Mouse (Mus musculus) T-helper 2 cell (primary cell): ENCODE data around the gene Tmtc2.

Experiments used
- in situ Hi-C: fragments of 300-600 bp; cut with MboI, MseI; formaldehyde crosslinking; loops from one replicate; pipeline ENCODE4 v1.15.1; 2025; ENCODE audit warnings: high pct_unique_total_duplicates

Gene Tmtc2

GRCm38 (mm10) chr10:105417845-105418383, 156.3 kb downstream of the Tmtc2 start:
- in situ Hi-C loops: no loop called here

DNA sequence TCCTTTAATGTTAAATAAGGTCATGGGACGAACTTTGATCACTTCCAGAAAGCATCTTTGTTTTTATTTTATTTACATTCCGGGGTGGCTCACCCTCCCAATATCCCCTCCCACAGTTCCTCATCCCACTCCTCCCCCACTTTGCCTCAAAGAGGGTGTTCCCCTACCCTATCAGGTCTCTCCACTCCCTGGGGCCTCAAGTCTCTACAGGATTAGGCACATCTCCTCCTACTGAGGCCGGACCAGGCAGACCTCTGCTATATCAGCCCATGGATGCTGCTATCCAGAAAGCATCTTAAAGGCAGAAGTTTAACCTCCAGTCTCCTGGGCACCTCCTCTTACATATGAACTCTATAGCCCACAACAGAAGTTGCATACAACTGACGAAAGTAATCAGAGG, 157.7 kb downstream of the Tmtc2 start:
- in situ Hi-C loops: no loop called here

DNA sequence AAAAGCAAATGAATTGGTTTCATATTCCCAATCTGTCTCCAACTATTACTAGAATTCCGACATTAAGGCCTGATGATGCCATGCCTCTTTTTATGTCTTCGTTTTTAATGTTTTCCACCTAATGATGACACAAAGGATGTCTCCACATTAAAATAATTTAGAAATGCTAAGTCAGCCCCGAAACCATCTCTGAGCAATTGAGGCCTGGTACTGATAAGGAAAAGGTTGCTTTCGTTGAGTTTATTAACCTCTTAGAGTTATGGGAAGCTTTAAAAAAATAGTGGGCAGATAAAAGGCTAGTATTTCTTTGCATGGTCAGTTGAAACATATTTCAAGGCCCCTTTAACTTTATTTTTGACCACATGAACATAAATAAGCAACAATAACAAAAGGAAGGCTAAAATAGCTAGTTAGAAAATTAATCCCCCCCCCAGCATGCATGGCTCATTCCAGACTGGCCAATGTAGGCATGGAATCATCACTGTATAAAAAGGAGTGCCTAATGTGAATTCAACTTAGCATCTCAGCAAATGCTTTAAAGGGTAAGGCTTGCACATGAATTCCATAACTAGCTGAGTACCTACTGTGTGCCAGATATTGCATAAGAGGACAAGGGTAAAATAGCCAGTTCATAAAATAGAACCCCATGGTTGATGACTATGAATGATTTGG, 168.3 kb downstream of the Tmtc2 start:
- in situ Hi-C loops: loop anchor here (5.0 kb wide), 1 partner anchor 81 kb away; no protein-coding TSS in a partner anchor

DNA sequence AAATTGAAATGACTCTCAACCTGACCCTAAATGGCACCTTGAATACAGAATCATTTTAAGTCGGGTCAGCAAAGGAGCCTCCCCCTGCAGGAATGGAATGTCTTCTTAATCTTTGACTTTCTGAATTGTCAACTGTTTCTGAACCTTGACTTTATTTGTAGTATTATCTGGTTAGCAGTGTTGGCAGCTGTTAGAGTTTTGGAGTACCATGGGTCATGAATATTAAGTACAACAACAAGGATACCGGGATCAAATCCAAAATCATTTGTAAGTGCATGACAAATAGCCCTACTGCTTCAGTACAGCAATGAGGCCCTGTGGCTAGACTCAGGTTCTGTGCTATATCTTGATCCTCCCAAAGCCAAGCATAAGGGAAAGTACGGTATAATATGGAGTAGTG, 170.3 kb downstream of the Tmtc2 start:
- in situ Hi-C loops: no loop called here

GRCm38 (mm10) chr10:105402481-105402779, 171.8 kb downstream of the Tmtc2 start:
- in situ Hi-C loops: no loop called here

- in situ Hi-C loops: no loop called here
These were observed 172.3 kb downstream of the Tmtc2 start for GRCm38 (mm10) chr10:105401754-105402480.

DNA sequence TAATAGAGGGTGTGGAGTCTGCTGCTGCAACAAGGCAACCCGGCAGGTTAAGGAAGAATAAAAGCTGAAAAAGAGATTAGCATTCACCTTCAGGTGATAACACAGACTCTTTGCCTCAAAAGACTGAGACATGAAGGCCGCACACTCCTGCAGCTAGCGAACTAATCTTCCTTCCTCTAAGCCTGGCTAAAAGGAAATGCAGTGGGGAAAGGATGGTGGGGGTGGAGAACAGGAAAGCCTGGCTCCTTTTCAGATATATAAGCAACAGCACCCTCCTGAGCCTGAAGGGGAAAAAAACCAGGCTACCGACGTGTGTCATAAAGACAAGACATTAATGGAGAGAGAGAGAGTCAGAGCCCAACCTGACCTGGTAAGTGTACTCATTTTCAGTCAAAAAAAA, 174.9 kb downstream of the Tmtc2 start:
- in situ Hi-C loops: no loop called here

- in situ Hi-C loops: no loop called here
These were observed 190.2 kb downstream of the Tmtc2 start for GRCm38 (mm10) chr10:105384065-105384464.

GRCm38 (mm10) chr10:105381705-105382104, 192.5 kb downstream of the Tmtc2 start:
- in situ Hi-C loops: no loop called here

- in situ Hi-C loops: no loop called here
These were observed 193.0 kb downstream of the Tmtc2 start for GRCm38 (mm10) chr10:105381202-105381601.

GRCm38 (mm10) chr10:105380584-105380983, 193.7 kb downstream of the Tmtc2 start:
- in situ Hi-C loops: no loop called here

DNA sequence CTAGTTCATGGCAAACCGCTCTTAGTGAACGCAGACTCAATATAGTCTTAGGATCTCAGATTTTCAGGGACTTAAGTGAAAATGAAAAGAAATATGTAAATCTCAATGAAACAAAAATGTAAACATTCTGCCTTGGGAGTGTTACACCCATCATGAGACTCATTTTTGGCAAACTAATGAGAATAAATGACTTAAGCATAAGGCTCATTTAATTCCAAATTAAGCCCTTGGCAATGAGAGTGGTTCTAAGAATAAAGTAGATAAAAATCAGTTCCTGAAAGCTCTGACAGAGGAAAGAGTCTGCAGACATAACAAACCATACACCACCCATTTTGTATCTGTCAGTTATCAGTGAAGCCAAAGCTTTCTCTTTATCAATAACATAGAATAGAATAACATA, 196.5 kb downstream of the Tmtc2 start:
- in situ Hi-C loops: no loop called here

DNA sequence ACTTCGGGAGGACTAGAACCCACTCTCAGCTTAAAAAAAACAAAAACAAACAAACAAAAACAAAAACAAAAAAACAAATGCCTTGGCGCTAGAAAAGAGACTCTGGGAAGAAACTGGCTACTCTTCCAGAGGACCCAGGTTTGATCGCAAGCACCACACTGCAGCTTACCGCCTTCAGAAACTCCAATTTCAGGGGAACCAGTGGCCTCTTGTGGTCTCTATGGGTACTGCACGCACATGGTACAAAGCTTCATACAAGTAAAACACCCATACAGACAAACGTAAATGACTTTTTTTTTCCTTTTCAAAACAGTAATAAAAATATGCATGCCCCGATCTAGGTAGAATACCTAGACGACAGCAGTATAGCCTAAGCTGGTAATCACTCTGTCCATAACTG, 201.0 kb downstream of the Tmtc2 start:
- in situ Hi-C loops: no loop called here

- in situ Hi-C loops: no loop called here
These were observed 206.0 kb downstream of the Tmtc2 start for GRCm38 (mm10) chr10:105368242-105368641.

DNA sequence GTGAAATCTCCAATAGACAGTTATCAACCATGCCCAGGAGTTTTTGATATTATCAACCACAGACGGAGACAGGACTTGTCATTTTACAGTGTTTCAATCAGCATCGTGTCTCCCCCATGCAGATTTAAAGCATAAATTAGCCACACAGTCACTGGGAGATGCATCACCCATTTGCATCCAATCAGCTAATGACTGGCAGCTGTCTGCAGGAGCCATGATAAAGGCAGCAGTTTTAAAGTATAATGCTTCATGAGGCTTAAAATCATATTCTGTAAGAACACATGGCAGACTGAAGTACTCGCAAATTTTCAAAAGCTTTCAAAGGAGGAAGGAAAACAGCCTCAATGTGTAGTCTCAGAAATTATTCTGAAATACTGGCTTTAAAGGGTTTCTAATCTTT, 209.8 kb downstream of the Tmtc2 start:
- in situ Hi-C loops: no loop called here

- in situ Hi-C loops: no loop called here
These were observed 223.9 kb downstream of the Tmtc2 start for GRCm38 (mm10) chr10:105350301-105350700.

GRCm38 (mm10) chr10:105345920-105346319, 228.3 kb downstream of the Tmtc2 start:
- in situ Hi-C loops: no loop called here

GRCm38 (mm10) chr10:105332856-105333255, 241.4 kb downstream of the Tmtc2 start:
- in situ Hi-C loops: no loop called here

DNA sequence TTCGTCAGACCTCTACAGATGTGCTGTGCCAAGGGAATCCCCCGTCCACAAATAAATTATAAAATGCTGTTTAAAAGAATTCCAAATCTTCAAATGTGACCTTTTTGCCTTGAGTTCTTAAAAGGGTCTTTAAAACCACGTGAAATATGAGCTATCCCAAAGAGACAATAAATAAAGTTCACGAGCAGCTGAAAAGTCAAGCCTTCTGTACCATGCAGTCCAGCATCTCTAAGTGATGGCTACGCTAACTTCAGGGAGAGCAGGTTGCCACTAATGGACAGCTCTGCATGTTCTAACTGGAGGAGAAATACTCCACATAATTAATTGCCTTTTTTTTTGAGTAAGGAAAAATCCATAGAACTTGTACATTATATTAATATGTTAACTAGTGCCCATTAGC, 243.9 kb downstream of the Tmtc2 start:
- in situ Hi-C loops: no loop called here

DNA sequence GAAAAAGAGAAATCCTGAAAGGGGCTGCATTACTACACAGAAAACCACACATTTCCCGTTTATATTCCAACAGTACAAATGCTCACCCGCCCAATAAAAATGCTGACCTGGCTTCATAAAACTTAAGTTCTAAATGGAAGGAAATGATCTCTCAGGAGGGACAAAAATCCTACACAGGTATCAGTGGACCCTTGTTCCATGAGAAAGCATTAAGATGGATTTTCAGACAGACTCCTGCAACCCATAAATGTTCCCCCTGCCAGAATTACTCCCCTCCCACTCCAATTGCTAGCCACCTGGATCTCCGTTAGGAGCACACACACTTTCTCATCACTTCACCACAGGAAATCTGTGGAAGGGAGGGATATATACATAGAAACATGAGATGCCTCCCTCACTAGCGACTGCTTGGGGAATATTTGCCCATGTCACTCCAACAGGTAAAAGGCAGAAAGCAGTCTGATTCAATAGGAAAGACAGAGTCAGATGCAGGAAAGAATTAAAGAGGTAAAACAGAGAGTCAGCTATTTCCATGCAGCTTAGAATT, 250.5 kb downstream of the Tmtc2 start:
- in situ Hi-C loops: no loop called here

- in situ Hi-C loops: no loop called here
These were observed 254.8 kb downstream of the Tmtc2 start for GRCm38 (mm10) chr10:105319299-105320057.

GRCm38 (mm10) chr10:105318869-105319268, 255.4 kb downstream of the Tmtc2 start:
- in situ Hi-C loops: no loop called here
